Mouse (Mus musculus) embryonic facial prominence, embryonic 10.5 days (tissue): ENCODE results near the gene Vmn1r229. TPM values are rescaled to one million over a fixed set of nuclear protein-coding genes. Genes with fewer than 3 reads are reported as not detected.

ENCODE experiments used
- DNase-seq: peaks from one replicate; pipeline ENCODE4 v3.0.0-alpha.2; 2017; ENCODE audit warnings: low spot score
- H3K27ac ChIP-seq: fragments of 300-500 bp; sonication (generic); replicated peaks from 2 replicates; pipeline ENCODE4 v1.5.1; 2016; ENCODE audit warnings: mild to moderate bottlenecking
- H3K27me3 ChIP-seq: fragments of 300-500 bp; sonication (generic); replicated peaks from 2 replicates; pipeline ENCODE4 v1.6.1; 2016; ENCODE audit warnings: low read depth, mild to moderate bottlenecking; ENCODE audit not compliant: poor library complexity, severe bottlenecking
- H3K36me3 ChIP-seq: fragments of 300-500 bp; sonication (generic); replicated peaks from 2 replicates; pipeline ENCODE4 v1.6.1; 2016; ENCODE audit warnings: mild to moderate bottlenecking, moderate library complexity
- H3K4me1 ChIP-seq: fragments of 300-500 bp; sonication (generic); 2 replicates; pipeline ENCODE4 v1.6.1; 2016
- H3K4me3 ChIP-seq: fragments of 300-500 bp; sonication (generic); 2 replicates; pipeline ENCODE4 v1.5.1; 2016; ENCODE audit warnings: mild to moderate bottlenecking, moderate library complexity
- H3K9me3 ChIP-seq: fragments of 300-500 bp; sonication (generic); 2 replicates; pipeline ENCODE4 v1.6.1; 2016; ENCODE audit warnings: mild to moderate bottlenecking
- WGBS: fragments of 180-500 bp; shearing (Covaris S2); methylation state at CpG from one replicate; pipeline ENCODE4 v1.1.7; 2016; 5-methylcytosine and 5-hydroxymethylcytosine counted together
- polyA plus RNA-seq: library from polyadenylated mRNA; unstranded; fragments of >200 nt; fragmentation: Nextera tagmentation; extraction: Ambion mirVana; gene quantifications from 2 replicates; pipeline ENCODE4 v1.2.1, GENCODE M21; 2016

The Vmn1r229 gene
- polyA plus RNA-seq, result 0.01 TPM in 1 of 2 replicates, not detected in the other

- 63% methylated on average over 1 of the region's 1 CpGs for WGBS
- Histone ChIP-seq H3K27me3 (no peaks in the 10 kb centered on the region), H3K9me3 (peaks cover 10% of the 10 kb centered on the region), H3K27ac (no peak within 1 kb of the TSS), H3K36me3 (no peaks in the 10 kb centered on the region), H3K4me3 (no peak within 1 kb of the TSS), H3K4me1 (no peaks in the 10 kb centered on the region)
- DNase-seq, result no peak
These were observed at the start of gene Vmn1r229 for GRCm38 (mm10) chr17:20811255-20811654. Vmn1r229 (plus strand) TSS chr17:20811555.

GRCm38 (mm10) chr17:20786057-20786456, 25.3 kb upstream of the Vmn1r229 start, which contains the start of gene Vmn1r228:
Vmn1r228 (minus strand) TSS chr17:20786157.
- no peak within 1 kb of the TSS for H3K27ac ChIP-seq
- no peak within 1 kb of the TSS for H3K4me3 ChIP-seq
- no peak for DNase-seq
- H3K36me3 ChIP-seq, result no peaks in the 10 kb centered on the region
- H3K27me3 ChIP-seq, result no peaks in the 10 kb centered on the region
- no peaks in the 10 kb centered on the region for H3K4me1 ChIP-seq
- peaks cover 22% of the 10 kb centered on the region for H3K9me3 ChIP-seq

DNA sequence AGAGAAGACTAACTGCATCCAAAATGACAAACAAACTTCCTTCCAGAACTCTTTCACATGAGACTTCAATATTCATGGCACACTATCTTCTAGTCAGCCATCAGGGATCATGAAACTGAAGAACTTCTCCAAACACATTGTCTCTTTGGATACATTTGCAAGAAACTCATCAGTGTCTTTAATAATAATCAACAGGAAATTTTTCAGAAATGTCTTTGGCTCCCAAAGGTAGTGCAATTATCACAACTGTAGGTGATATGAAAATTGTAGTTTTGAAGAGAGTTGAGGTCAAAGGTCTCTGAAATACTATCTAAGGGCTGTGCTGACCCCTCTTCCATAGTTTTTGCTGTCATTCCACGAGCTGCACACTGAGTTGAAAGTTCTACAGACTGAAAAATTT, 28.8 kb downstream of the Vmn1r229 start, which contains the start of gene Vmn1r230:
Gene Vmn1r230, plus strand, starts transcription at position 301 of the 400 bp plus-strand sequence.
- Histone ChIP-seq H3K4me3 (no peak within 1 kb of the TSS), H3K36me3 (no peaks in the 10 kb centered on the region), H3K4me1 (no peaks in the 10 kb centered on the region), H3K27ac (no peak within 1 kb of the TSS), H3K9me3 (peaks cover 15% of the 10 kb centered on the region; the same call in 1 of the 2 replicates), H3K27me3 (no peaks in the 10 kb centered on the region)
- DNase-seq, result no peak
- 22% methylated on average over 1 of the region's 1 CpGs for WGBS

Other genes with a start within 250 kb of the Vmn1r229 start
- gene Vmn2r109, start 246.8 kb upstream of the Vmn1r229 start, polyA plus RNA-seq, result not detected in 2 replicates
- gene Vmn2r110, start 215.1 kb upstream of the Vmn1r229 start, polyA plus RNA-seq, result 0.04 and 0.05 TPM in 2 replicates
- gene Fpr-rs3, start 186.7 kb upstream of the Vmn1r229 start, polyA plus RNA-seq, result not detected in 2 replicates
- gene Vmn1r226, start 128.7 kb upstream of the Vmn1r229 start, polyA plus RNA-seq, result not detected in 2 replicates
- gene Vmn1r227, start 81.7 kb upstream of the Vmn1r229 start, polyA plus RNA-seq, result not detected in 2 replicates
- gene Vmn1r228, start 25.4 kb upstream of the Vmn1r229 start, polyA plus RNA-seq, result not detected in 2 replicates
- gene Vmn1r230, start 28.9 kb downstream of the Vmn1r229 start, polyA plus RNA-seq, result not detected in 2 replicates
- not detected in 2 replicates for gene Vmn1r231, start 93.5 kb downstream of the Vmn1r229 start, polyA plus RNA-seq
- not detected in 2 replicates for gene Vmn1r232, start 108.2 kb downstream of the Vmn1r229 start, polyA plus RNA-seq
- gene Ppp2r1a, start 133.8 kb downstream of the Vmn1r229 start, polyA plus RNA-seq, result 440 and 446 TPM in 2 replicates
- not detected in 2 replicates for gene Vmn1r233, start 184.9 kb downstream of the Vmn1r229 start, polyA plus RNA-seq
- 18.0 and 18.1 TPM in 2 replicates for gene Zfp160, start 197.3 kb downstream of the Vmn1r229 start, polyA plus RNA-seq